Mouse (Mus musculus): ENCODE data around the gene Zfp58.
"Not testable (repeated sequence)": the region's sequence is repeated elsewhere in the genome, so short reads cannot be mapped to it uniquely, and the experiment has no call there.

Gene Zfp58

DNA sequence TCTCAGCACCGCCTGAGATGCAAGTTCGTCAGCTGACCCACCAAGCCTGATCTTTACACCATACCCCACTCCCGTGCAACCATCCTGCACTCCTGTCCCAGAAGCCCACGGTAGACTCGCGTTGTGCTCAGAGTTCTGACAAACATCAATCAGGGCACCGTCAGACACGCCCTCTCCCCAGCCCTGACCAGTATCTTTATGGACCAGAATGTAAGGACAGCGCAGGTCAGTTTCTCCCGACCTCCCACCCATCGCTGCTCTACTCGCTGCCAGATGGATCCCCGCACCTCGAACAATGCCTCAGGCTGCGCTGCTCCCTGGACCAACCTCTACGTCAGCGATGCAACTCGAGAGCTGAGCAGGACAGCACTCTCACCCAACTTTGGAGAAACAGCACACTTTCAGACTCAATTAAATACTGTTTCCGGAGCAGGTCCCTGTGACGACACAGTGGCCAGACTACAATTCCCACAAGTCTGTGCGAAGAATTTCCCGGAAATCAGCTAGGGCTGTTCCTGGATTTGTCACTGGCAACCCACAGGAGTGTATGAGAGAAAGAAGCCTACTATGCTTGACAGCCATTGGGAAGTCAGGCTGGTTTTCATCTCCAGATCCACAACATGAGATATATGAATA is at the start of gene Zfp58:
Gene Zfp58 (minus strand): TSS at position 472 of the 636 bp plus-strand sequence.
- peak; percentile 85 for DNase-seq (ENCODE audit: low read depth, low spot score)

GRCm38 (mm10) chr13:67545941-67546340 is 45.6 kb upstream of the Zfp58 start:
- DNase-seq (ENCODE audit: low read depth, low spot score) = no peak

DNA sequence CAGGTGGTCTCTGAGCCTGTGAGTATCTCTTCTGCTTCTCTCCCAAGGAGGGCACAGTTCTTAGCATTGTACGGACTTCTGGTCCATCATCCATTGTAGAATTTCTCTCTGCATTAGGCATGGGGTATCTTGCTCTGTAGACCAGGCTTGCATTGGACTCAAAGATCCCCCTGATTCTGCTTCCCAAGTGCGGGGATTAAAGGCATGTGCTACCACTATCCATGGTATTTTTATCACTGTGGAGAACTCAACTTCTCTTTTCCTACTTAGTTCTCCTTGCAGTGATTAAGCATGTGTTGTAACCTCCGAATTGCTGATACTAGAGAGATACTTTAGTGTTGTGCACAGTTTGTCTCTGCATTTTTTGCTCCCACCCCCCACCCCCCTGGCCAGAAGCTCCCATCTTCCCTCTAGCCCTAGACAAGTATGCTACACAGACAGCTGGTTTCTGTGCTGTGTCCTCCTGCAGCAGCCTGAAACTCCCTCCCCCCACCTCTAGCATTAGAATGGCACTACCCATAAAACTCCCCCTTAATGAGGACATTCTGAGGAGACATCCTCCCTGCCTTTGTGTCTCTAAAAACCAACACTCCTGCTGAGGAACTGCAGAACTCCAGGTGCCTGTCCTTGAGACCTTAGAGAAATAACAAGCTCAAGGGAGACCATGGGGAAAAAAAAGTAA is 26.8 kb upstream of the Zfp58 start:
- no peak for DNase-seq (ENCODE audit: low read depth, low spot score)

DNA sequence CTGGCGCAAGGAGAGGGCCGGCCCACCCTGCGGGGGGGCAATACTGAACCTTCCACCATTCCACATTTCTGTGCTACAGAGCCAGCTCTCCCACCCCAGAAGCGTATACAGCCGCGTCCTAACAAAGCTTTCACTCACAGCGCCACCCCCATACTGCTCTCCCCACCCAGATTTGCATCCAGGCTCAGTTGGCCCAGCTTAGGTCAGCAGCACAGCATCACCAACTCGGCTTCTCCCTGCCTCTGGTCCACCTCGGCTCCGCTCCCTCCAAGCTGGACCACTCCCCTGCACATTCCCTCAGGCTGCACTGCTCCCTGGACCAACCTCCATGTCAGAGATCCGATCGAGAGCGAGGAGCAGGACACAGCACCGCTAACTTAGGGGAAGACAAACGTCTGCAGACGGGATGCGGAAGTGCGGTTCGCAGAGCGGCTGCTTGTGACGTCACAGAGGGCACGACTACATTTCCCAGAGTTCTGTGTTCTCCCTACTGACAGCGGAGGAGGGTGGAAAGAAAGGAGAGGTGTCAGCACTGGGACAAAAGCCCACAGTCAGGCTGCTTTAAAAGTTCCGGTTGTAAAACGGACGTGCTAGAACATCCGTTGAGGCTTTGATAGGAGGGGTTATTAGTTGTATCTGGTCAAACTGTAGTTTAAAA is 25.5 kb upstream of the Zfp58 start, which contains the start of the genes Gm26965 and Zfp87:
Gene Gm26965 (minus strand): TSS at position 399 of the 658 bp plus-strand sequence.
Gene Zfp87 (minus strand): TSS at position 425 of the 658 bp plus-strand sequence.
- DNase-seq (ENCODE audit: low read depth, low spot score) = peak; percentile 92

- no peak for DNase-seq (ENCODE audit: low read depth, low spot score)
Observed at GRCm38 (mm10) chr13:67500908-67501307, 553 bp upstream of the Zfp58 start.

DNA sequence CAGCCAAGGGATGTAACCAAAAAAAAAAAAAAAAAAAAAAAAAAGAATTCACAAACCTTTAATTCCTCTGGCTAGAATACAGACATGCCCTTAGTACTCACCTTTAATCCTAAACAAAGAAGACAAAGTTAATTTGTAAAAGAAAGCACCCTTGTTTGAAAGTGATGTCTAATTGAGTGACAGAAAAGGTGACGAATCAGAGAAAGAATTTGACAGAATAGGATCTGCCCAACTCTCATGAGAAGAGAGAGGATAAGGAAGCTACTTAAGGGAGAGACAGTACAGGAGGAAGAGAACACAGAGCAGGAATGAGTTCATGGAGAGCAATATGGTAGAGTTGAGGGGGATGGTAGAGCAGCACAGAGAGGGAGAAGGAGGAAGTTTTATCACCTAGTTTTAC is 4.7 kb downstream of the Zfp58 start:
- DNase-seq (ENCODE audit: low read depth, low spot score) = no peak

GRCm38 (mm10) chr13:67484424-67484811 is 15.9 kb downstream of the Zfp58 start:
- no peak for DNase-seq (ENCODE audit: low read depth, low spot score)

DNA sequence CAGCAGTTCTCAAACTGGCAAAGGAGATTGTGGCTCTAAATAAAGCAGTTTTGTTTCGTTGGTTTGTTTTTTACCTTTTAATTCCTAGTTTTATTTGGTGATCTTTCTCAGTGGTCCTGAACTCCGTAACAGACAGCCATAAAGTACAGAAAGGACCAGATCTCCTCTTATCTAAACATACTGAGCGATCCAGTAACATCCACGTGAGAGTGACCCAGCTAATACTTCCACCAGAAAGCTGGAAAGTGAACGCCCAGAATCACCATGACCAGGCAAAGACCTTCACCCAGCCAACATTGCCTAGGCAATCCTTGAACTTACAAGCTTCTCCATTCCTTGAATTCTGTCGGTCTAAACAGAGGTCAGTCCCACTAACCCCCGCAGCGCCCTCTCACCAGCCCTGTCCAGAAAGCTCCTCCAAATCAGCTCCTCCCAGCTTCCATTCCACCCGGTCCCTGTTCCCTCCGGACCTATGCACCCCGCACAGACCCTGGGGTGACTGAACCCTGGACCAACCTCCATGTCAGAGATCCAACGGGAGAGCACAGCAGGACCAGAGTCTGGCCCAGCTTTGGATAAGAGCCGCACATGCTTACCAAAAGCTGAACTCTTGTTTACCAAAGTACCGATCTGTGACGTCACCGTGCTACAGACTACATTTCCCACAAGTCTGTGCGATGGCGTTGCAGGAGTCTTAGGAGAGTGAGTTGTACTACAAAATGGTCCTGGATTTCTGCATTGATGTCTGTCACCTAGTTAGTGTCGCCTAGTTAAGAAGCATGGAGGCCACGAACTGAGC is 16.5 kb downstream of the Zfp58 start, which contains the start of gene Zfp874b:
Gene Zfp874b (minus strand): TSS at position 634 of the 799 bp plus-strand sequence.
- DNase-seq (ENCODE audit: low read depth, low spot score) = peak; percentile 80

DNA sequence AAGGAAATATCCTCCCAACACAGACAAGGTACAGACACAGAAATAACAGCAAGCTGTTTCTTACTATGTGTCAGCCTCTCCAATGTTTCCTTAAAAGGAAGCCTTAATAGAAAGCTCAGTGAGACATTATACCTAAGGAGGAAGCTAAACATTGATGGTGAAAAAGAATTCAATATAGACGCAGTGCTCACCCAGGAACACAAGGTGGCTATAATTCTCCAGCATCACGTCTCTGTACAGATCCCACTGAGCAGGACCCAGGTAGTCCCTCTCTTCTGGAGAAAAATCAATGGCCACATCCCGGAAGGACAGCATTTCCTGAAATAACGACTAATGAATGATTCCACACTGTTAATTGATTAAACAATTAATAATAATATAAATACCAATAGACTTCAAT is 18.8 kb downstream of the Zfp58 start:
- DNase-seq (ENCODE audit: low read depth, low spot score) = no peak

- DNase-seq (ENCODE audit: low read depth, low spot score) = no peak
Observed at GRCm38 (mm10) chr13:67469274-67469673, 31.1 kb downstream of the Zfp58 start.

DNA sequence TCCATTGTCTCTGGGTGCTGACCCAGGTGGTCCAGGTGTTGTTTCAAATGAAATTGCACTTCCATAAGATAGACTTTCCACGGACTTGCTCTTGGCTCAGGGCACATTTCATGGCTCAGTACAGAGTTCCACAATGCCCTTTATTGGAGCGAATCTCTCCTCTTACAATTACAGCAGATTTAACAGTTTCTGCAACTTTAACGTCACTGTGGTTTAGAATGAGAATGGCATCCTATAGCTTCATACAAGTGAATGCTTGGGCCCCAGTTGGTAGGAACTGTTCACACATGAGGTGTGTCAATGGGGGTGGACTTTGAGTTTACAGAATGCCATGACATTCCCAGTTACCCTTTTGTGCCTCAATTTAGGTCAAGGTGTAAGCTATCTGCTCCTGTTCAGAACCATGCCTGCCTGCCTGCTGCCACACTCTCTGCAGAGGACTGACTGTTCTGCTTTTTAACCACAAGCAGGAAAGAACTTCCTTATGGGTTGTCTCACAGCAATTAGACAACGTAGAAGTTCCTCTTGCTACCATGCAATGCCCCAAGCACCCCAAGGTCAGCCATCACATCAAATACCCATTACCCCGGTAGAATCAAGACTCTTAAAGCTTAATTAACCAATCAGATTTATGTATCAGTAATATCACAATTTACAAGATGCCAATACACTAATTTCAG is 36.7 kb downstream of the Zfp58 start:
- not testable (repeated sequence) for DNase-seq (ENCODE audit: low read depth, low spot score)

DNA sequence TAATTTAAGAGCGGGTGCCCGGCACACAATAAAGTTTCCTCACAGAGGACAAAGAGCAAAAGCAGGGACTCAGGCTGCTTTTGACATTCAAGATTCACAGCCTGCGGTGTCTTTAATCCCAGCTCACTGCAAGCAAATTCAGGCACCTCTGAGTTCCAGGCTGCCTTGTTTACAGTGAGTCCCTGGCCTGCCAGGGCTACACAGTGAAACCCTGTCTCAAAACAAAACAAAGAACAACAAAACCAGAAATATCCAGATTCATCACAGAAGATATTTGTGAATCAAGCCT is 48.4 kb downstream of the Zfp58 start:
- no peak for DNase-seq (ENCODE audit: low read depth, low spot score)

GRCm38 (mm10) chr13:67451172-67452020 is 49.0 kb downstream of the Zfp58 start, which contains the start of gene Zfp874a:
TSS of gene Zfp874a (minus strand) at chr13:67451624.
- peak; percentile 79 for DNase-seq (ENCODE audit: low read depth, low spot score)

Data from forelimb bud, embryonic 11.5 days (tissue).